Mouse (Mus musculus) urinary bladder, postnatal 25 days (tissue): ENCODE results near the gene Fbxw4.
"Not testable (repeated sequence)": the region's sequence is repeated elsewhere in the genome, so short reads cannot be mapped to it uniquely, and the experiment has no call there.

ENCODE experiments used
- DNase-seq: peaks from one replicate; pipeline ENCODE4 v3.0.0; 2022; ENCODE audit warnings: low spot score

Gene Fbxw4

GRCm38 (mm10) chr19:45578976-45579375 lies 81.1 kb downstream of the Fbxw4 start:
- DNase-seq = no peak

GRCm38 (mm10) chr19:45577141-45577750 lies 82.9 kb downstream of the Fbxw4 start:
- DNase-seq = no peak

GRCm38 (mm10) chr19:45575632-45576001 lies 84.5 kb downstream of the Fbxw4 start:
- DNase-seq = no peak

GRCm38 (mm10) chr19:45574941-45575631 lies 85.0 kb downstream of the Fbxw4 start:
- DNase-seq = no peak

- no peak for DNase-seq
Observed at GRCm38 (mm10) chr19:45574339-45574898, 85.7 kb downstream of the Fbxw4 start.

GRCm38 (mm10) chr19:45573861-45574267 lies 86.2 kb downstream of the Fbxw4 start:
- peak; percentile 72 for DNase-seq

- DNase-seq = no peak
Observed at GRCm38 (mm10) chr19:45573033-45573432, 87.1 kb downstream of the Fbxw4 start.

GRCm38 (mm10) chr19:45567367-45567766 lies 92.7 kb downstream of the Fbxw4 start:
- DNase-seq = no peak

GRCm38 (mm10) chr19:45565925-45566715 lies 94.0 kb downstream of the Fbxw4 start:
- DNase-seq = no peak

- peak; percentile 88 for DNase-seq
Observed at GRCm38 (mm10) chr19:45560153-45560890, 99.8 kb downstream of the Fbxw4 start, which contains the start of the genes Poll and Gm17018. Gene Poll (minus strand): TSS chr19:45560531. Gene Gm17018 (plus strand): TSS chr19:45560615.

- no peak for DNase-seq
Observed at GRCm38 (mm10) chr19:45554136-45554535, 106.0 kb downstream of the Fbxw4 start.

GRCm38 (mm10) chr19:45552187-45552586 lies 107.9 kb downstream of the Fbxw4 start:
- DNase-seq = no peak

GRCm38 (mm10) chr19:45549948-45550347 lies 110.2 kb downstream of the Fbxw4 start:
- no peak for DNase-seq

GRCm38 (mm10) chr19:45549128-45549915 lies 110.8 kb downstream of the Fbxw4 start:
- no peak for DNase-seq

- DNase-seq = not testable (repeated sequence)
Observed at GRCm38 (mm10) chr19:45548196-45548595, 111.9 kb downstream of the Fbxw4 start.

- peak; percentile 78 for DNase-seq
Observed at GRCm38 (mm10) chr19:45544925-45545321, 115.2 kb downstream of the Fbxw4 start.

- DNase-seq = no peak
Observed at GRCm38 (mm10) chr19:45544152-45544924, 115.8 kb downstream of the Fbxw4 start.

GRCm38 (mm10) chr19:45542061-45542460 lies 118.1 kb downstream of the Fbxw4 start:
- no peak for DNase-seq

GRCm38 (mm10) chr19:45541409-45542041 lies 118.6 kb downstream of the Fbxw4 start:
- no peak for DNase-seq
